18 mouse cellular contexts compared by ENCODE assay signal in the genomic region with DNA sequence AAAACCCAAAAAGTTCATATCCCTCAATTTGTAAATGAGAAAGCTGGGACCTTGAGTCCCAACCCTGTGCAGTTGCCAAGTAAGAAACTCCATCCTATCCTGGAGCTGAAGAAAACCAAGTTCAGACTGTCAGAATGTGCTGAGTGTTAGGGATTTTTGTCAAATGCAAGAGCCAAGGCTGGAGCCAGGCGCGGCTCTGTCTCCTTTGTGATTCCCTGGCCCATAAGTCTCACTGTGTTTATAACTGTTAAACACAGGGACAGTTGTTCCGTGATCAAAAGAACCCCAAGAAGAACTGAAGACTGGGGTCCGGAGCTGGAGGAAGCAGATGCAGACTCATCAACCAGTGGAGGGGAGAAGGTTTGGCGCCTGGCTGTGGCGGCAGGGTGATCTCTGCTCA.
DNase-seq lines count a peak whose midpoint lies in the region; ATAC-seq and TF ChIP-seq lines count a peak whose summit lies in the region.
"Had no signal": no experiment of that assay in that cellular context is flagged by ENCODE, and none has a peak within 500 bp of the region (broad histone marks: within the 10 kb centered on the region; RNA-seq: fewer than 3 reads in every experiment).

No protein-coding gene starts in this region.

- no peaks in the 10 kb centered on the region for H3K9me3 ChIP-seq in midbrain, embryonic 11.5 days (ENCODE audit: control insufficient read depth, low read length)
- H3K9me3 ChIP-seq in midbrain, embryonic 13.5 days, result no peaks in the 10 kb centered on the region
- H3K9me3 ChIP-seq: embryonic facial prominence, embryonic 12.5 days; G1E; hindbrain, embryonic 12.5 days; neural tube, embryonic 13.5 days had no signal

- intact Hi-C loops in gastrocnemius, adult 2 months (cut with DNase I), result loop anchor here (5.0 kb wide), 7 partner anchors 360 to 1115 kb away; no protein-coding TSS in a partner anchor
- intact Hi-C loops in gastrocnemius, postnatal 36 days (cut with DNase I), result loop anchor here (5.0 to 10.0 kb wide), 2 partner anchors 445 to 542 kb away; no protein-coding TSS in a partner anchor
- intact Hi-C loops in left cerebral cortex, postnatal 4 days (cut with DNase I), result no loop called here

- no peaks in the 10 kb centered on the region for H3K36me3 ChIP-seq in midbrain, embryonic 11.5 days (ENCODE audit: control insufficient read depth, insufficient read depth, low read length)
- no peaks in the 10 kb centered on the region for H3K36me3 ChIP-seq in midbrain, embryonic 13.5 days
- H3K36me3 ChIP-seq: embryonic facial prominence, embryonic 12.5 days; G1E; hindbrain, embryonic 12.5 days; neural tube, embryonic 13.5 days had no signal

- H3K4me1 ChIP-seq in midbrain, embryonic 11.5 days (ENCODE audit: control insufficient read depth, insufficient read depth, low read length), result peaks cover 17% of the 10 kb centered on the region
- peaks cover 18% of the 10 kb centered on the region for H3K4me1 ChIP-seq in midbrain, embryonic 13.5 days (replicated peaks)

- H3K9ac ChIP-seq in midbrain, embryonic 11.5 days (ENCODE audit: low read length), result no peak overlapping the region
- no peak overlapping the region for H3K9ac ChIP-seq in midbrain, embryonic 13.5 days (replicated peaks)
- H3K9ac ChIP-seq: embryonic facial prominence, embryonic 12.5 days; hindbrain, embryonic 12.5 days; neural tube, embryonic 13.5 days had no signal

- no peak overlapping the region for H3K4me2 ChIP-seq in midbrain, embryonic 11.5 days
- no peak overlapping the region for H3K4me2 ChIP-seq in midbrain, embryonic 13.5 days (replicated peaks)
- H3K4me2 ChIP-seq: embryonic facial prominence, embryonic 12.5 days; hindbrain, embryonic 12.5 days; liver, embryonic 11.5 days; neural tube, embryonic 13.5 days had no signal

- H3K27me3 ChIP-seq in midbrain, embryonic 11.5 days (ENCODE audit: control insufficient read depth, insufficient read depth, low read length), result peaks cover 13% of the 10 kb centered on the region
- peaks cover 53% of the 10 kb centered on the region for H3K27me3 ChIP-seq in midbrain, embryonic 13.5 days
- H3K27me3 ChIP-seq: embryonic facial prominence, embryonic 12.5 days had no signal

- TF ChIP-seq CTCF in gastrocnemius, adult 2 months (IDR thresholded peaks at IDR 0.05), result no peak

- no peak for ATAC-seq in midbrain, embryonic 11.5 days (ENCODE audit: low FRiP score)
- ATAC-seq in midbrain, embryonic 13.5 days, result no peak
- ATAC-seq: forebrain, embryonic 14.5 days had no signal

- WGBS in midbrain, embryonic 11.5 days, result 90% methylated on average over 6 of the region's 6 CpGs
- 89% methylated on average over 6 of the region's 6 CpGs for WGBS in midbrain, embryonic 13.5 days

- peak overlapping the region; percentile 50 for H3K27ac ChIP-seq in gastrocnemius, adult 2 months
- H3K27ac ChIP-seq in midbrain, embryonic 11.5 days (ENCODE audit: low read depth, low read length), result no peak overlapping the region
- H3K27ac ChIP-seq in midbrain, embryonic 13.5 days, result no peak overlapping the region
- H3K27ac ChIP-seq: embryonic facial prominence, embryonic 12.5 days; hindbrain, embryonic 12.5 days; neural tube, embryonic 13.5 days had no signal

- H3K4me3 ChIP-seq in gastrocnemius, adult 2 months, result no peak overlapping the region
- no peak overlapping the region for H3K4me3 ChIP-seq in midbrain, embryonic 11.5 days (ENCODE audit: low read depth, low read length)
- no peak overlapping the region for H3K4me3 ChIP-seq in midbrain, embryonic 13.5 days (replicated peaks)
- H3K4me3 ChIP-seq: embryonic facial prominence, embryonic 12.5 days; hindbrain, embryonic 12.5 days; neural tube, embryonic 13.5 days had no signal

- DNase-seq in gastrocnemius, adult 2 months, result peak; percentile 24
- DNase-seq in gastrocnemius, postnatal 36 days, result no peak
- DNase-seq in kidney, adult 11 months, result peak; percentile 23
- DNase-seq in kidney, postnatal 25 days, result no peak
- DNase-seq in midbrain, embryonic 11.5 days (ENCODE audit: low spot score, missing footprints), result peak; percentile 49
- no peak for DNase-seq in frontal cortex, postnatal 10 days (ENCODE audit: low spot score in 2 of 2)
- no peak for DNase-seq in left cerebral cortex, postnatal 4 days
- DNase-seq: adrenal gland, postnatal 14 days; cerebellum, adult 9-11 months; lung, adult 18-20 months; midbrain, embryonic 14.5 days had no signal

Comparison
In these comparisons a context has a peak if more than half of its experiments do, and no peak if none do; other contexts are left out.
1. DNase-seq: peak in gastrocnemius, adult 2 months (single experiment), kidney, adult 11 months (single experiment) and midbrain, embryonic 11.5 days (single experiment); none in gastrocnemius, postnatal 36 days (0 of 2), kidney, postnatal 25 days (0 of 2), frontal cortex, postnatal 10 days (0 of 2) and left cerebral cortex, postnatal 4 days (single experiment).